Mouse (Mus musculus) midbrain, postnatal 0 days (tissue): Measurements from ENCODE around the gene Gramd1b. TPM values are rescaled to one million over a fixed set of nuclear protein-coding genes. Genes with fewer than 3 reads are reported as not detected.
A peak's percentile ranks its signal among the peaks of the same experiment; 100 is the strongest.
"Not testable (repeated sequence)": the region's sequence is repeated elsewhere in the genome, so short reads cannot be mapped to it uniquely, and the experiment has no call there.

ENCODE experiments used
- ATAC-seq: fragments of 200-750 bp; cut with Nextera tagmentation; 2 replicates; pipeline ENCODE4 v1.8.0; 2017; ENCODE audit warnings: moderate number of reproducible peaks, mild to moderate bottlenecking, moderate TSS enrichment, moderate library complexity; ENCODE audit not compliant: low FRiP score
- DNase-seq: peaks from one replicate; pipeline ENCODE4 v3.0.0-alpha.2; 2015; ENCODE audit warnings: low spot score
- H3K27ac ChIP-seq: fragments of 300-500 bp; sonication (generic); 2 replicates; pipeline ENCODE4 v1.5.1; 2014; ENCODE audit warnings: low read depth, mild to moderate bottlenecking, low read length, mixed read lengths
- H3K27me3 ChIP-seq: fragments of 300-500 bp; sonication (generic); 2 replicates; pipeline ENCODE4 v1.6.1; 2014; ENCODE audit warnings: low read length, control low read depth, mixed read lengths; ENCODE audit not compliant: insufficient read depth
- H3K36me3 ChIP-seq: fragments of 300-500 bp; sonication (generic); 2 replicates; pipeline ENCODE4 v1.6.1; 2014; ENCODE audit warnings: low read length, control low read depth, mixed read lengths; ENCODE audit not compliant: insufficient read depth
- H3K4me1 ChIP-seq: fragments of 300-500 bp; sonication (generic); 2 replicates; pipeline ENCODE4 v1.6.1; 2014; ENCODE audit warnings: mild to moderate bottlenecking, control low read depth, antibody characterized with exemption, low read length, mixed read lengths; ENCODE audit not compliant: insufficient read depth
- H3K4me2 ChIP-seq: fragments of 300-500 bp; sonication (generic); 2 replicates; pipeline ENCODE4 v1.6.1; 2014; ENCODE audit warnings: low read depth, mild to moderate bottlenecking, low read length, mixed read lengths; ENCODE audit not compliant: poor library complexity, severe bottlenecking
- H3K4me3 ChIP-seq: fragments of 300-500 bp; sonication (generic); 2 replicates; pipeline ENCODE4 v1.5.1; 2014; ENCODE audit warnings: low read depth, mild to moderate bottlenecking, low read length, moderate library complexity
- H3K9ac ChIP-seq: fragments of 300-500 bp; sonication (generic); replicated peaks from 2 replicates; pipeline ENCODE4 v1.6.1; 2014; ENCODE audit warnings: mild to moderate bottlenecking, low read length, moderate library complexity, mixed read lengths; ENCODE audit not compliant: poor library complexity, severe bottlenecking
- H3K9me3 ChIP-seq: fragments of 300-500 bp; sonication (generic); 2 replicates; pipeline ENCODE4 v1.6.1; 2016; ENCODE audit warnings: low read length, control low read depth
- CTCF ChIP-seq: IDR thresholded peaks from 2 replicates; pipeline ENCODE4 v1.5.1; 2016; ENCODE audit warnings: antibody characterized with exemption, mild to moderate bottlenecking
- WGBS: fragments of 180-500 bp; shearing (Covaris S2); extraction: QIAGEN DNeasy Blood & Tissue Kit; methylation state at CpG from one replicate; pipeline ENCODE4 v1.1.7; 2014; 5-methylcytosine and 5-hydroxymethylcytosine counted together
- polyA plus RNA-seq: library from polyadenylated mRNA; unstranded; fragments of >200 nt; fragmentation: Nextera tagmentation; extraction: Ambion mirVana; gene quantifications from 2 replicates; pipeline ENCODE4 v1.2.1, GENCODE M21; 2015
- total RNA-seq: library from RNA; depleted of rRNA; stranded (reverse); fragments of >200 nt; gene quantifications from 2 replicates; pipeline ENCODE4 v1.2.3, GENCODE M21; 2014

Gramd1b gene
- total and polyA plus RNA-seq, 2 experiments from 2014 or later: 19.1 to 48.3 TPM

DNA sequence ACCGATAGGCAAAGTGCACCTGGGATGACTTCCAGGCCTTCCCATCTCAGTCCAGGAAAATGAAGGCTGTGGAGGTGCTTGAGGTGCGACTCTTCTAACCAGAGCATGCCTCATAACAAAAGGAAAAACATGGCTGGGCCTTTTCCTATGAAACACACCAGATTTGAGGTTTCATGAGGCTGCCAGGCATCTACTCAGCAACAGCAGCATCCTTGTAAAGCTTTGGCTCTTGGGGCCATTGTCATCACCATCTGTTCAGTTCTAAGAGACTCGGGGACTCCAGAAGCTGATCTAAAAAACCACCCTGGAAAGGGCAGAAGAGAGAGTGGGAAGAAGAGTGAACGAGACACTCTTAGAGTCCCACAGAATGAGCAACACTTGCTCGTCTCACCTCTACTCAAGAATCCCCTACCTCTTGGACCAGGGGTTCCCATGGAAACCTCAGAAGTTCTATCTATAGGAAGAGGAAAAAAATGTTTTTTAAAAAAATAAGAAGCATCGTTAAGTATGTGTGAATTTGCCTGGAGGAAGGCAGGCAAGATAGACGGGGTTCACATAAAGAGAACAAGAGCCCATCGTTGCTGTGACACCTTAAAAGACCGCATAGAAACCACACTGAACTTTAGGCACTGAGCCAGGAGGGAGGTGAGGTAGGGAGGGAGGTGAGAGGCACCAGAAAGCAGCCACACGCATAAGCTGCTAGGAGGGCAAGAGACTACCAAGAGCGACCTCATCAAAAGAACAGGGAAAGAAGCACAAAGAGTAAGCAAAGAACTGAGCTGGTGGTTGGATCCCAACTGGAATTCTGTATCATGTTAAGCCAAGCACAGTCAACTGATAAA is 25.5 kb downstream of the Gramd1b start:
- ATAC-seq (no peak), DNase-seq (no peak)
- Histone ChIP-seq H3K27ac (no peak overlapping the region), H3K4me2 (no peak overlapping the region), H3K36me3 (no peaks in the 10 kb centered on the region), H3K9ac (no peak overlapping the region), H3K4me3 (no peak overlapping the region), H3K4me1 (no peaks in the 10 kb centered on the region), H3K9me3 (no peaks in the 10 kb centered on the region), H3K27me3 (no peaks in the 10 kb centered on the region)
- no peak for TF ChIP-seq CTCF
- WGBS: 71% methylated on average over 11 of the region's 11 CpGs

DNA sequence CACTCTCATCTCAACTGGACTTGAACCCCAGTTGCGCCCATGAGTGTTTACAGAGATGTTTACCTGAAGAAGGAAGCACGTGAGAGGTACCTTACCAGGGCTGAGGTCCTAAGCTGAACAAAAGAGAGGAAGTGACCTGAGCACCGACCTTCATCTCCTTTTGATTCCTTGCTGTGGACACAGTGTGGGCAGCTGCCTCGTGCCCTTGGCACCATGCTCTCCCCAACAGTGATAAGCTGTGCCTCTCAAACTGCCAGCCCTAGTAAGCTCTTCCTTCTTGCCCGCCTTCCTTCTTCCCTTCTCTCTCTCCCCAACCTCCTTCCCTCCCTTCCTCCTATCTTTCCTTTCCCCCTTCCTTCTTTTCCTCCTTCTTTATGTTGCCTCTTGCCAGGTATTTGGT is 26.3 kb downstream of the Gramd1b start:
- ATAC-seq (no peak), DNase-seq (no peak)
- TF ChIP-seq CTCF: no peak
- no peaks in the 10 kb centered on the region for H3K36me3 ChIP-seq
- H3K4me1 ChIP-seq: no peaks in the 10 kb centered on the region
- H3K27ac ChIP-seq: no peak overlapping the region
- H3K4me3 ChIP-seq: no peak overlapping the region
- no peak overlapping the region for H3K9ac ChIP-seq
- H3K4me2 ChIP-seq: no peak overlapping the region
- WGBS: 84% methylated on average over 5 of the region's 5 CpGs
- no peaks in the 10 kb centered on the region for H3K9me3 ChIP-seq
- no peaks in the 10 kb centered on the region for H3K27me3 ChIP-seq

DNA sequence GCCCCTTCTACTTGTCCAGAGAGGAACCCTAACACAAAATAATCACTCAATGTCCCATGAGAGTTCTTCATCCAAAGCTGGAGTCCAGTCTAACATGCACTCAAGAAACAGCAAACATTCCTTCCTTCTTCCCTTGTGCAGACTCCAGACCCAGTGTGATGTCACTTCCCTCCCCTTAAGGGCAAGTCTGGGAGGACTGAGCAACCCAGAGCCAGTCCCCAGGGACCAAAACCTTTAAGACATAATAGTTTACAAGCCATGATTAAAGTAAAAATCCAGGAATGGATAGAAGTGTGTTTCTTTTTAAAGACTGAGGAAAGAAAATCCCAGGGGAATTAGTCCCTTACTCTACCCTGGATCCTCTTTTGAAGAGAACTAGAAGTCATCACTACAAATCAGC is 30.5 kb downstream of the Gramd1b start:
- Histone ChIP-seq H3K4me3 (no peak overlapping the region), H3K9ac (no peak overlapping the region), H3K4me2 (no peak overlapping the region), H3K27me3 (no peaks in the 10 kb centered on the region), H3K9me3 (no peaks in the 10 kb centered on the region), H3K36me3 (no peaks in the 10 kb centered on the region), H3K27ac (no peak overlapping the region), H3K4me1 (no peaks in the 10 kb centered on the region)
- no peak for DNase-seq
- ATAC-seq: no peak
- no peak for TF ChIP-seq CTCF

DNA sequence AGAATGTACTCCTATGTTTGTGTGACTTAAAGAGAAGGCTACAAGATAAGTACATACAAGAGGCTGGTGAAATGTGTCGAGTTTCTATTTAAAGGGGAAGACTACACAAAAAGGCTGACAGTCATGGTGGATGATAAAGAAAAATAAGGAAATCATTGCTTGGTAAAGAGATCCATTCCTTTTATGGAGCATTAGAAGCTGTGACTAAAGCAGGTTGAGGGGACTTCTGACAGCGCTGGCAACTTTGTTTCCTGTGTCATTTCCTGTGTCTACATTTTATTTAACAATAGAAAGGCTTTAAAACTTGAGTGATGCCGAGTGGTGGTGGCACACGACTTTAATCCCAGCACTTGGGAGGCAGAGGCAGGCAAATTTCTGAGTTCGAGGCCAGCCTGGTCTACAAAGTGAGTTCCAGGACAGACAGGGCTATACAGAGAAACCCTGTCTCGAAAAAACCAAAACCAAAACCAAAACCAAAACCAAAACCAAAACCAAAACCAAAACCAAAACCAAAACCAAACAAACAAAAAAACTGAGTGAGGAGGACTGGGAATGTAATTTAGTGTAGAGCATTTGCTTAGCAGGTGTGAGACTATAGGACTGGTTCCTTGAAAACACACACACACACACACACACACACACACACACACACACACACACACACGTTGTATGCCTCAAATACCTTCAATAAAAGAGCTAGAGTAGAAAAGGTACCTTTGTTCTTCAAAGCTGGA is 48.7 kb downstream of the Gramd1b start:
- H3K4me1 ChIP-seq, H3K27ac ChIP-seq, ATAC-seq, H3K9ac ChIP-seq, H3K36me3 ChIP-seq, DNase-seq, H3K9me3 ChIP-seq, H3K27me3 ChIP-seq, H3K4me3 ChIP-seq, H3K4me2 ChIP-seq: not testable (repeated sequence)
- 71% methylated on average over 7 of the region's 7 CpGs for WGBS

- no peaks in the 10 kb centered on the region for H3K36me3 ChIP-seq
- H3K4me3 ChIP-seq: no peak overlapping the region
- DNase-seq (peak; percentile 69), ATAC-seq (no peak; the same call in 1 of the 2 replicates)
- no peak overlapping the region for H3K4me2 ChIP-seq
- no peak overlapping the region for H3K9ac ChIP-seq
- H3K27me3 ChIP-seq: no peaks in the 10 kb centered on the region
- no peak for TF ChIP-seq CTCF
- no peaks in the 10 kb centered on the region for H3K9me3 ChIP-seq
- no peak overlapping the region for H3K27ac ChIP-seq
- H3K4me1 ChIP-seq: no peaks in the 10 kb centered on the region
- WGBS: 67% methylated on average over 3 of the region's 3 CpGs
Measured at GRCm38 (mm10) chr9:40481271-40481670, 49.9 kb downstream of the Gramd1b start.

DNA sequence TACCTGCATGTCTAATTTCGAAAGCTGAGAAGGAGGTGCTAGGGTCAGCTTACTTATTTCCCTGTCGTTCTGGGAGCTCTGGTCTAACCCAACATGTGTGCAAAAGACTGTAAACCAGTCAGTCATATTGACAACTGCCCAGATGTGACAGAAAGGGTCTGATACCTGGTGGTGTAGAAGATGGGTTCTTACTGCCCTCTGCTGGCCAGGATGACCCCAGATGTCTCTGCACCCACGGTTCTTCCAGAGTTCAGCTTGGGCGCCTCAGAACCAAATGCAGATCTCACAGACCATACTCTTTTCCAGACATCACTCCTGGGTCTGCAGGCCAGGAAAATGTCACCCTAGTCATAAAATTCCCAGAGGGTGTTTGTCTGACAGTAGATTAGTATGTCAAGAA is 51.9 kb downstream of the Gramd1b start:
- H3K4me3 ChIP-seq: no peak overlapping the region
- no peak overlapping the region for H3K4me2 ChIP-seq
- DNase-seq: no peak
- H3K9me3 ChIP-seq: no peaks in the 10 kb centered on the region
- H3K27ac ChIP-seq: no peak overlapping the region
- WGBS: 54% methylated on average over 4 of the region's 4 CpGs
- no peaks in the 10 kb centered on the region for H3K36me3 ChIP-seq
- no peaks in the 10 kb centered on the region for H3K27me3 ChIP-seq
- no peaks in the 10 kb centered on the region for H3K4me1 ChIP-seq
- peak; percentile 54 for TF ChIP-seq CTCF
- H3K9ac ChIP-seq: no peak overlapping the region
- ATAC-seq: no peak
